Mouse (Mus musculus) limb, embryonic 11.5 days (tissue): ENCODE data around the gene Myo1e. TPM values are rescaled to one million over a fixed set of nuclear protein-coding genes. Genes with fewer than 3 reads are reported as not detected.
"Not testable (repeated sequence)": the region's sequence is repeated elsewhere in the genome, so short reads cannot be mapped to it uniquely, and the experiment has no call there.

Experiments used
- ATAC-seq: fragments of 200-750 bp; cut with Nextera tagmentation; 2 replicates; pipeline ENCODE4 v1.8.0; 2017; ENCODE audit warnings: low read depth; ENCODE audit not compliant: insufficient number of reproducible peaks, low FRiP score, low TSS enrichment
- DNase-seq: peaks from one replicate; pipeline ENCODE4 v3.0.0-alpha.2; 2015; ENCODE audit warnings: low spot score
- H3K27ac ChIP-seq: fragments of 300-500 bp; sonication (generic); replicated peaks from 2 replicates; pipeline ENCODE4 v1.5.1; 2014; ENCODE audit warnings: low read depth, mild to moderate bottlenecking, low read length
- H3K27me3 ChIP-seq: fragments of 300-500 bp; sonication (generic); 2 replicates; pipeline ENCODE4 v1.6.1; 2014; ENCODE audit warnings: mild to moderate bottlenecking, low read length, mixed read lengths; ENCODE audit not compliant: control insufficient read depth, insufficient read depth
- H3K36me3 ChIP-seq: fragments of 300-500 bp; sonication (generic); 2 replicates; pipeline ENCODE4 v1.6.1; 2014; ENCODE audit warnings: mild to moderate bottlenecking, low read length, moderate library complexity, mixed read lengths; ENCODE audit not compliant: control insufficient read depth, insufficient read depth
- H3K4me1 ChIP-seq: fragments of 300-500 bp; sonication (generic); 2 replicates; pipeline ENCODE4 v1.6.1; 2014; ENCODE audit warnings: low read length, mixed read lengths; ENCODE audit not compliant: control insufficient read depth, insufficient read depth
- H3K4me2 ChIP-seq: fragments of 300-500 bp; sonication (generic); 2 replicates; pipeline ENCODE4 v1.6.1; 2014; ENCODE audit warnings: low read depth, mild to moderate bottlenecking, moderate library complexity; ENCODE audit not compliant: severe bottlenecking
- H3K4me3 ChIP-seq: fragments of 300-500 bp; sonication (generic); 2 replicates; pipeline ENCODE4 v1.5.1; 2014; ENCODE audit warnings: low read depth, low read length
- H3K9ac ChIP-seq: fragments of 300-500 bp; sonication (generic); 2 replicates; pipeline ENCODE4 v1.6.1; 2014; ENCODE audit warnings: mild to moderate bottlenecking, low read length
- H3K9me3 ChIP-seq: fragments of 300-500 bp; sonication (generic); 2 replicates; pipeline ENCODE4 v1.6.1; 2016; ENCODE audit warnings: low read length; ENCODE audit not compliant: control insufficient read depth
- WGBS: fragments of 180-500 bp; shearing (Covaris S2); extraction: QIAGEN DNeasy Blood & Tissue Kit; methylation state at CpG from one replicate; pipeline ENCODE4 v1.1.7; 2014; 5-methylcytosine and 5-hydroxymethylcytosine counted together
- polyA plus RNA-seq: library from polyadenylated mRNA; unstranded; fragments of >200 nt; fragmentation: Nextera tagmentation; extraction: Ambion mirVana; gene quantifications from 2 replicates; pipeline ENCODE4 v1.2.1, GENCODE M21; 2014

Myo1e gene
- polyA plus RNA-seq, 1 experiment from 2014 or later: 16.9 TPM

DNA sequence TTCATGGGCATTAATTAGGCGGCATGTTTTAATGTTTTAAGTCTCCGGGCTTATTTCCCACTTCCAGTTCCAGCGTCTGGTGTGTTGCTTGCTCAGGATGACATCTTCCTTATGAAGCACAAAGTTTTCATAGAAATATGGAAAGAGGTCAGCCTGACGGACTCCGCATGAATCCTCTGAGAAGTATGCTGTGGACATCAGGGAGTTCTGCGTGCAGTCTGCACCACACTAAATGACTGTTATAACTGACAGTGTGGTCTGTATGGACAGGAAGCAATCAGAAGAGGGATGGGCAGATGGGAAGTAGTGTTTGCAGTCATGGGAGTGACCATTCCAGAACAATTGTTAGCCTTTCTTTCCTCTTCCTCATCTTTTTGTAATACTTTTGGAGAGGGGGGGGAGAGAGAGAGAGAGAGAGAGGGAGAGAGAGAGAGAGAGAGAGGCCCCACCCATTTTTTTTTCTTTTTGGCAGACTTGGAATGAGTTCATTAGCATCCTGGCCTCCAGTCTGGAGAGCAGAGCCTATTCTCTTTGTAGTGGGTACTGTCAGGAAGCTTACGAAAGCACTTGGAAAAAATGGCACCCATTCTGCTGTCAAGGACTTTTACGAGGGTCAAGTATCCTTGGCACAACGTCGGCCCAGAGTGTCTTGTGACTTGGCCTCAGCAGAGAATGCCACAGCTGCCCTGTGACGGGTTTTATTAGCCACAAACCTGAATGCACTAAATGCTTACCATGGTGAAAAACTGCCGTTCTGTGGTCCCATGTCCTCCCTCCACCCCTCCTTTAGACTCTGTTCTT, 42.9 kb downstream of the Myo1e start:
- H3K27me3 ChIP-seq: no peaks in the 10 kb centered on the region
- no peak overlapping the region for H3K4me2 ChIP-seq
- no peak overlapping the region for H3K4me3 ChIP-seq
- ATAC-seq: no peak
- DNase-seq: no peak
- no peaks in the 10 kb centered on the region for H3K36me3 ChIP-seq
- H3K9me3 ChIP-seq: no peaks in the 10 kb centered on the region
- no peak overlapping the region for H3K9ac ChIP-seq
- no peaks in the 10 kb centered on the region for H3K4me1 ChIP-seq
- WGBS: 54% methylated on average over 12 of the region's 12 CpGs
- H3K27ac ChIP-seq: no peak overlapping the region

GRCm38 (mm10) chr9:70251441-70251985, 44.4 kb downstream of the Myo1e start:
- H3K36me3 ChIP-seq: no peaks in the 10 kb centered on the region
- WGBS: 89% methylated on average over 10 of the region's 10 CpGs
- ATAC-seq: no peak
- H3K27ac ChIP-seq: no peak overlapping the region
- no peaks in the 10 kb centered on the region for H3K27me3 ChIP-seq
- no peak for DNase-seq
- no peaks in the 10 kb centered on the region for H3K9me3 ChIP-seq
- H3K9ac ChIP-seq: no peak overlapping the region
- no peaks in the 10 kb centered on the region for H3K4me1 ChIP-seq
- no peak overlapping the region for H3K4me2 ChIP-seq
- H3K4me3 ChIP-seq: no peak overlapping the region

DNA sequence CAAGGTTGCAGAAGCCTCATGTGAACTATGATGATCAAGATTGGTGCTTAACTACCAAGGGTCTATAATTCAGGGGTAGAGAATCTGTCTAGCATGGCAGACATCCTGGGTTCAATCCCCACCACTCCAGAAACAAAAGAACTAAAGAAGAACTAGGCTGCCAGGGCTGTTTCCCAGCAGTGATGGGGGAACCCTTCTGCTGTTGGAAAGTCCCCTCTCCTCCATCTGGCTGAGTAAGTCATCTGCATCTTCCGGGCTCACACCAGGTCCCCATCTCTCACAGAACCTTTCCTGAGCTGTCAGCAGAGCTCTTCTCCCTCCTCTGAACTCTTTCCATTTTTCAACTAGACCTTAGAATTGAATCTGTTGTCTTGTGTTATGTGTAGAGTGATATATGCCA, 45.9 kb downstream of the Myo1e start:
- no peak overlapping the region for H3K27ac ChIP-seq
- H3K27me3 ChIP-seq: no peaks in the 10 kb centered on the region
- ATAC-seq: no peak
- H3K4me1 ChIP-seq: 0 out of 2 replicates have a peak, but pooled peaks cover 4% of the 10 kb centered on the region
- no peak for DNase-seq
- H3K9me3 ChIP-seq: no peaks in the 10 kb centered on the region
- H3K36me3 ChIP-seq: no peaks in the 10 kb centered on the region
- no peak overlapping the region for H3K4me2 ChIP-seq
- no peak overlapping the region for H3K9ac ChIP-seq
- H3K4me3 ChIP-seq: no peak overlapping the region
- whole genome bisulfite sequencing: 89% methylated on average over 1 of the region's 1 CpGs

DNA sequence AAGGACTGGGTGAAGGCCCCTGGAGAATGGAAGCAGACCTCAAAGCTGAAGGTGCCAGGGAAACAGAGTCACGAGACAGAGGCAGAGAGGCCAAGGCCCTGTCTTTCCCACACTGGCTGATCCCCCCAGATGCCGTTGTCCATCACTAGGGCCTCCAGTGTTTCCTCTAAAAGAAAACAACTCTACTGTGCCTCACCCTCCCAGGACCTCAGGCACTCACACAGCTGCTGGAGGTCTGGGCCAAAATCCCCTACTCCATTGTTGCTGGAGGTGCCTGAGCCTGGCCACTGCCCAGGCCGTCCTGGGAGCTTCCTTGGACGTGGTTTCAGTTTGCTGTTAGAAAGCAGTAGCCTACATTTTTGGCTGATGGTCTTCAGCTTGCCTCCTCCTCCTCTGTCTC, 47.9 kb downstream of the Myo1e start:
- Histone ChIP-seq H3K27ac (no peak overlapping the region), H3K4me3 (no peak overlapping the region), H3K9ac (no peak overlapping the region), H3K9me3 (no peaks in the 10 kb centered on the region), H3K27me3 (no peaks in the 10 kb centered on the region), H3K4me2 (no peak overlapping the region), H3K4me1 (peaks cover 7% of the 10 kb centered on the region; the same call in 1 of the 2 replicates), H3K36me3 (no peaks in the 10 kb centered on the region)
- 90% methylated on average over 4 of the region's 4 CpGs for WGBS
- DNase-seq (no peak), ATAC-seq (no peak)

GRCm38 (mm10) chr9:70256027-70256426, 48.9 kb downstream of the Myo1e start:
- H3K36me3 ChIP-seq, DNase-seq, H3K4me3 ChIP-seq, H3K4me2 ChIP-seq, H3K9me3 ChIP-seq, H3K27ac ChIP-seq, H3K9ac ChIP-seq, H3K27me3 ChIP-seq, ATAC-seq: not testable (repeated sequence)
- H3K4me1 ChIP-seq: peaks cover 12% of the 10 kb centered on the region; the same call in 1 of the 2 replicates
- 96% methylated on average over 7 of the region's 7 CpGs for WGBS

GRCm38 (mm10) chr9:70257289-70258101, 50.3 kb downstream of the Myo1e start:
- no peaks in the 10 kb centered on the region for H3K27me3 ChIP-seq
- H3K27ac ChIP-seq: no peak overlapping the region
- WGBS: 40% methylated on average over 13 of the region's 13 CpGs
- no peaks in the 10 kb centered on the region for H3K9me3 ChIP-seq
- peak overlapping the region; percentile 13; the same call in 1 of the 2 replicates for H3K4me2 ChIP-seq
- no peaks in the 10 kb centered on the region for H3K36me3 ChIP-seq
- DNase-seq (peak; percentile 71), ATAC-seq (no peak)
- no peak overlapping the region for H3K9ac ChIP-seq
- H3K4me1 ChIP-seq: peaks cover 16% of the 10 kb centered on the region
- H3K4me3 ChIP-seq: no peak overlapping the region

GRCm38 (mm10) chr9:70260324-70260841, 53.2 kb downstream of the Myo1e start:
- DNase-seq: peak; percentile 38
- no peak overlapping the region for H3K4me3 ChIP-seq
- no peak overlapping the region for H3K27ac ChIP-seq
- no peak overlapping the region for H3K9ac ChIP-seq
- H3K4me1 ChIP-seq: peaks cover 26% of the 10 kb centered on the region
- H3K27me3 ChIP-seq: no peaks in the 10 kb centered on the region
- no peak for ATAC-seq
- H3K4me2 ChIP-seq: no peak overlapping the region
- 47% methylated on average over 9 of the region's 9 CpGs for WGBS
- H3K9me3 ChIP-seq: no peaks in the 10 kb centered on the region
- no peaks in the 10 kb centered on the region for H3K36me3 ChIP-seq

DNA sequence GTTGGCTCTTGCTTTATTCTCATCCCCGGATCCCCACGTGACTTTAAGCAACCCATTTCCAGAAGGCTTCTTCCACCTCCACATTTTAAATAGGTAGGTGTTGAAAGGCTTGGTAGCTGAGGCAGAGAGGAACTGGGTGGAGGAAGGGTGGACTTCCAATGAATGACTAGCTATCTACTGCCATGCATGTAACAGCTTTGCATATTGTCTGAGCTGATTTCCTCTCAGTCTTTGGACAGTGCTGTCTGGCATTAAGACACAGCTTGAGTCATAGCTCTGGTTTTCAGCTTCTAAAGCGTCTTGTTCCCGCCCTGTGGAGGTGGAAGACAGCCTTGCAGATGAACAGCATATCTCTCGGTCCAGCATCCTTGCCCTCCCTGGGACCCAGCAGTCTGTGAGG, 54.5 kb downstream of the Myo1e start:
- Histone ChIP-seq H3K9me3 (no peaks in the 10 kb centered on the region), H3K4me2 (no peak overlapping the region), H3K27ac (no peak overlapping the region), H3K4me1 (peaks cover 26% of the 10 kb centered on the region), H3K4me3 (no peak overlapping the region), H3K27me3 (no peaks in the 10 kb centered on the region), H3K36me3 (no peaks in the 10 kb centered on the region), H3K9ac (no peak overlapping the region)
- DNase-seq: no peak
- no peak for ATAC-seq
- 68% methylated on average over 5 of the region's 5 CpGs for WGBS
